Mouse (Mus musculus): ENCODE measurements around the gene Ror2. TPM values are rescaled to one million over a fixed set of nuclear protein-coding genes. Genes with fewer than 3 reads are reported as not detected.
A peak's percentile ranks its signal among the peaks of the same experiment; 100 is the strongest.

The Ror2 gene
- polyA plus RNA-seq, 1 experiment from 2014 or later, result 3.3 TPM

GRCm38 (mm10) chr13:53230446-53231161 is 55.3 kb downstream of the Ror2 start:
- H3K36me3 ChIP-seq, result no peaks in the 10 kb centered on the region
- peaks cover 26% of the 10 kb centered on the region for H3K4me1 ChIP-seq (replicated peaks)
- no peak overlapping the region for H3K27ac ChIP-seq (replicated peaks)
- no peaks in the 10 kb centered on the region for H3K9me3 ChIP-seq
- WGBS, result 69% methylated on average over 18 of the region's 18 CpGs
- H3K9ac ChIP-seq, result no peak overlapping the region
- no peak overlapping the region for H3K4me2 ChIP-seq
- no peak overlapping the region for H3K4me3 ChIP-seq
- H3K27me3 ChIP-seq, result no peaks in the 10 kb centered on the region
- ATAC-seq (ENCODE audit: low FRiP score, low read depth), result no peak

DNA sequence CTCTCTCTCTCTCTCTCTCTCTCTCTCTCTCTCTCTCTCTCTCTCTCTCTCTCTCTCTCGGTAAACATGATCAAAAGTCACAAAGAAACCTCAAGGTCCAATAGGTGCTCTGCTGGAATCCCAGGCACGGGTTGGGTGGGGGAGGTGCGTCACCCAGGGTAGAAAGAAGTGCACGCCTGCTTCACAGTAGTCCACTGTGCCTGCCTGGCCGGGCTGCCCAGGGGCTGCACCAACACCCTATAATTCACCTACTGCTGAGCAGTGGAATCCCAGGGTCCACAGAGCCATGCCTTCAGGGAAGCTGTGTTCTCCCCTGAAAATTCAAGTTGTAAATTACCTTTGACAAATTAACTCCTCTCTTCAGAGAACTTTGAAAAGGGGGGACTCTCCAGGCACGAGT is 58.9 kb downstream of the Ror2 start:
- Histone ChIP-seq H3K9ac (no peak overlapping the region), H3K4me3 (no peak overlapping the region), H3K27me3 (no peaks in the 10 kb centered on the region), H3K27ac (replicated peaks) (no peak overlapping the region), H3K9me3 (no peaks in the 10 kb centered on the region), H3K36me3 (no peaks in the 10 kb centered on the region), H3K4me1 (replicated peaks) (0 out of 2 replicates have a peak, but pooled peaks cover 10% of the 10 kb centered on the region), H3K4me2 (no peak overlapping the region)
- ATAC-seq (ENCODE audit: low FRiP score, low read depth), result no peak
- 84% methylated on average over 6 of the region's 6 CpGs for WGBS

- Histone ChIP-seq H3K36me3 (no peaks in the 10 kb centered on the region), H3K4me2 (no peak overlapping the region), H3K4me1 (replicated peaks) (0 out of 2 replicates have a peak, but pooled peaks cover 7% of the 10 kb centered on the region), H3K27me3 (no peaks in the 10 kb centered on the region), H3K27ac (replicated peaks) (no peak overlapping the region), H3K9me3 (no peaks in the 10 kb centered on the region), H3K9ac (no peak overlapping the region), H3K4me3 (no peak overlapping the region)
- ATAC-seq (ENCODE audit: low FRiP score, low read depth), result no peak
- 82% methylated on average over 7 of the region's 7 CpGs for WGBS
Observed at GRCm38 (mm10) chr13:53226461-53226860, 59.5 kb downstream of the Ror2 start.

DNA sequence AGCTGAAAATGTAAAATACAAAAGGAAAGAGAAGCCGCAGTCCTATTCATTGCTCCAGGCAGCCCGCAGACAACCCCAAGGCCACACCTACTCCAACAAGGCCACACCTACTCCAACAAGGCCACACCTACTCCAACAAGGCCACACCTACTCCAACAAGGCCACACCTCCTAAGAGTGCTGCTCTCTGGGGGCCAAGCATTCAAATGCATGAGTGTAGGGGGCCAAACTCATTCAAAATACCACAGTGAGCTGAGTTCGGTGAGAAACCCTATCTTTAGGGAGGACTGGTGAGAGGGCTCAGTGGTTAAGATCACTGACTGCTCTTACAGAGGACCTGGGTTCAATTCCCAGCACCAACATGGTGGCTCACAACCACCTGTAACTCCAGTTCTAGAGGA is 60.0 kb downstream of the Ror2 start:
- Histone ChIP-seq H3K36me3 (no peaks in the 10 kb centered on the region), H3K9me3 (no peaks in the 10 kb centered on the region), H3K4me1 (replicated peaks) (0 out of 2 replicates have a peak, but pooled peaks cover 3% of the 10 kb centered on the region), H3K9ac (no peak overlapping the region), H3K4me2 (no peak overlapping the region), H3K27me3 (no peaks in the 10 kb centered on the region), H3K27ac (replicated peaks) (no peak overlapping the region), H3K4me3 (no peak overlapping the region)
- WGBS, result 97% methylated on average over 3 of the region's 3 CpGs
- no peak for ATAC-seq (ENCODE audit: low FRiP score, low read depth)

GRCm38 (mm10) chr13:53221176-53221575 is 64.7 kb downstream of the Ror2 start:
- WGBS, result 86% methylated on average over 6 of the region's 6 CpGs
- H3K27ac ChIP-seq (replicated peaks), result no peak overlapping the region
- no peaks in the 10 kb centered on the region for H3K9me3 ChIP-seq
- no peak overlapping the region for H3K4me3 ChIP-seq
- no peaks in the 10 kb centered on the region for H3K36me3 ChIP-seq
- H3K4me1 ChIP-seq (replicated peaks), result no peaks in the 10 kb centered on the region
- no peaks in the 10 kb centered on the region for H3K27me3 ChIP-seq
- ATAC-seq (ENCODE audit: low FRiP score, low read depth), result no peak
- no peak overlapping the region for H3K9ac ChIP-seq
- H3K4me2 ChIP-seq, result no peak overlapping the region

DNA sequence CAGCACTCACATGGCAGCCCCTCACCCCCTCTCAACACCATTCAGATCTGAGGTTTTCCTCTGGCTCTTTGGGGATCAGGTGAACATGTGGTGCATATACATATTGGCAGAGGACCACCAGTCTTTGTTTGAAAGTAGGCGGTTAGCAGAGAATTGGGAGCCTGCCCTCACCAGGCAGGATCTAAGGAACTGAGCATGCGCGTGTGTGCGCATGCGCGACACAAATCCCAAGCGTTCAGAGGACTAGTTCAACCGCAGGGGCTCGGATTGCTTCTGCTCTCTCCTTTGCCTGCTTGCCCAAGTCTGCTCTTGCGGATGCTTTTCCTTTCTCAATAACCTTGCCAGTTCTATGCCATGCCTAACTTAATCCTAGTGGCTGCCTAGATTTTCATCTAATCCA is 66.0 kb downstream of the Ror2 start:
- no peaks in the 10 kb centered on the region for H3K36me3 ChIP-seq
- no peaks in the 10 kb centered on the region for H3K4me1 ChIP-seq (replicated peaks)
- H3K4me2 ChIP-seq, result no peak overlapping the region
- H3K27ac ChIP-seq (replicated peaks), result no peak overlapping the region
- no peak overlapping the region for H3K4me3 ChIP-seq
- no peak for ATAC-seq (ENCODE audit: low FRiP score, low read depth)
- H3K9me3 ChIP-seq, result no peaks in the 10 kb centered on the region
- no peaks in the 10 kb centered on the region for H3K27me3 ChIP-seq
- H3K9ac ChIP-seq, result no peak overlapping the region
- 93% methylated on average over 10 of the region's 10 CpGs for WGBS

- 85% methylated on average over 3 of the region's 3 CpGs for WGBS
- ATAC-seq (ENCODE audit: low FRiP score, low read depth), result no peak
Observed at GRCm38 (mm10) chr13:53219391-53219790, 66.5 kb downstream of the Ror2 start.

GRCm38 (mm10) chr13:53217396-53217975 is 68.4 kb downstream of the Ror2 start:
- no peaks in the 10 kb centered on the region for H3K27me3 ChIP-seq
- H3K9ac ChIP-seq, result no peak overlapping the region
- WGBS, result 74% methylated on average over 6 of the region's 6 CpGs
- H3K9me3 ChIP-seq, result no peaks in the 10 kb centered on the region
- no peak for ATAC-seq (ENCODE audit: low FRiP score, low read depth)
- no peak overlapping the region for H3K4me3 ChIP-seq
- H3K4me2 ChIP-seq, result no peak overlapping the region
- no peak overlapping the region for H3K27ac ChIP-seq (replicated peaks)
- no peaks in the 10 kb centered on the region for H3K36me3 ChIP-seq
- peaks cover 5% of the 10 kb centered on the region for H3K4me1 ChIP-seq (replicated peaks)

More at GRCm38 (mm10) chr13:53219391-53219790, 66.5 kb downstream of the Ror2 start:
- Histone ChIP-seq H3K4me1 (replicated peaks) (no peaks in the 10 kb centered on the region), H3K36me3 (no peaks in the 10 kb centered on the region), H3K4me3 (no peak overlapping the region), H3K27ac (replicated peaks) (no peak overlapping the region), H3K27me3 (no peaks in the 10 kb centered on the region), H3K9me3 (no peaks in the 10 kb centered on the region), H3K4me2 (no peak overlapping the region), H3K9ac (no peak overlapping the region)

- H3K27me3 ChIP-seq, result no peaks in the 10 kb centered on the region
- no peak overlapping the region for H3K27ac ChIP-seq (replicated peaks)
- peaks cover 10% of the 10 kb centered on the region for H3K4me1 ChIP-seq (replicated peaks)
- WGBS, result 14% methylated on average over 19 of the region's 19 CpGs
- H3K9me3 ChIP-seq, result no peaks in the 10 kb centered on the region
- no peaks in the 10 kb centered on the region for H3K36me3 ChIP-seq
- no peak overlapping the region for H3K9ac ChIP-seq
- peak overlapping the region; percentile 45 for H3K4me2 ChIP-seq
- peak overlapping the region; percentile 21 for H3K4me3 ChIP-seq
- ATAC-seq (ENCODE audit: low FRiP score, low read depth), result peak; percentile 76
Observed at GRCm38 (mm10) chr13:53211971-53212733, 73.8 kb downstream of the Ror2 start.

DNA sequence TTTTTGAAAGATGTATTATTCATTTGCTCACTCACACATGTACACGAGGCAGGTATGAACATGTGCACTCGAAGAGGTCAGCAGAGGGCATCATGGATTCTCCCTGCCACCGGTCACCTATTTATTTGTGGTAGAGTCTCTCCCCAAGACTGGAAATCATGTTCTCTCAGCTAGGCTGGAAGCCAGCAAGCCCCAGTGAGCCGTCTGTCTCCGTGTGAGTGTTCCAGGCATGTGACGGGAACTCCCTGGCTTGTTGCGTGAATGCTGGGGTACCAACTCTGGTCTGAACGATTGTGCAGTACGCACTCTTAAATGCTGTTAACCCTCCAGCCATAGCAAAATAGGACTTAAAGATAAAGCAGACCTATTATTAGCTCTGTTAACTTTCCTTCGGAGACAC is 77.4 kb downstream of the Ror2 start:
- Histone ChIP-seq H3K36me3 (no peaks in the 10 kb centered on the region), H3K27me3 (no peaks in the 10 kb centered on the region), H3K9me3 (no peaks in the 10 kb centered on the region), H3K27ac (replicated peaks) (no peak overlapping the region), H3K4me1 (replicated peaks) (peaks cover 10% of the 10 kb centered on the region), H3K9ac (no peak overlapping the region), H3K4me2 (no peak overlapping the region), H3K4me3 (no peak overlapping the region)
- ATAC-seq (ENCODE audit: low FRiP score, low read depth), result no peak
- WGBS, result 83% methylated on average over 10 of the region's 10 CpGs

- Histone ChIP-seq H3K27ac (replicated peaks) (no peak overlapping the region), H3K4me2 (no peak overlapping the region), H3K9me3 (no peaks in the 10 kb centered on the region), H3K4me3 (no peak overlapping the region), H3K4me1 (replicated peaks) (peaks cover 10% of the 10 kb centered on the region), H3K36me3 (no peaks in the 10 kb centered on the region), H3K9ac (no peak overlapping the region), H3K27me3 (no peaks in the 10 kb centered on the region)
- 67% methylated on average over 17 of the region's 17 CpGs for WGBS
- ATAC-seq (ENCODE audit: low FRiP score, low read depth), result no peak
Observed at GRCm38 (mm10) chr13:53205128-53205911, 80.6 kb downstream of the Ror2 start.

Data from hindbrain, embryonic 15.5 days (tissue).